Mouse (Mus musculus): ENCODE data around the gene Vmn1r125.
"Not testable (repeated sequence)": the region's sequence is repeated elsewhere in the genome, so short reads cannot be mapped to it uniquely, and the experiment has no call there.

Vmn1r125 gene

GRCm38 (mm10) chr7:21271879-21272278 is at the start of gene Vmn1r125:
Gene Vmn1r125 (plus strand): TSS chr7:21272179.
- DNase-seq (ENCODE audit: low read depth, low spot score) = not testable (repeated sequence)

- DNase-seq (ENCODE audit: low read depth, low spot score) = not testable (repeated sequence)
Measured at GRCm38 (mm10) chr7:21260517-21260916, 11.5 kb upstream of the Vmn1r125 start, which contains the start of gene Vmn1r124. Gene Vmn1r124 (minus strand): TSS chr7:21260617.

- DNase-seq (ENCODE audit: low read depth, low spot score) = not testable (repeated sequence)
Measured at GRCm38 (mm10) chr7:21301367-21301766, 29.4 kb downstream of the Vmn1r125 start, which contains the start of gene Vmn1r126. Gene Vmn1r126 (minus strand): TSS chr7:21301467.

GRCm38 (mm10) chr7:21319761-21320160 is 47.8 kb downstream of the Vmn1r125 start, which contains the start of gene Vmn1r127:
Gene Vmn1r127 (minus strand): TSS chr7:21319861.
- DNase-seq (ENCODE audit: low read depth, low spot score) = not testable (repeated sequence)
